Mouse (Mus musculus) hindbrain, embryonic 14.5 days (tissue): ENCODE measurements around the gene Fam20a. TPM values are rescaled to one million over a fixed set of nuclear protein-coding genes. Genes with fewer than 3 reads are reported as not detected.

ENCODE experiments used
- ATAC-seq: fragments of 200-750 bp; cut with Nextera tagmentation; 2 replicates; pipeline ENCODE4 v1.8.0; 2017; ENCODE audit warnings: moderate number of reproducible peaks, mild to moderate bottlenecking, moderate TSS enrichment, moderate library complexity; ENCODE audit not compliant: low FRiP score
- DNase-seq: peaks from one replicate; pipeline ENCODE4 v3.0.0-alpha.2; 2015; ENCODE audit warnings: low spot score
- H3K27ac ChIP-seq: fragments of 300-500 bp; sonication (generic); 2 replicates; pipeline ENCODE4 v1.5.1; 2014; ENCODE audit warnings: mild to moderate bottlenecking, moderate library complexity
- H3K27me3 ChIP-seq: fragments of 300-500 bp; sonication (generic); 2 replicates; pipeline ENCODE4 v1.6.1; 2014; ENCODE audit warnings: mild to moderate bottlenecking, low read length, mixed read lengths; ENCODE audit not compliant: control insufficient read depth, insufficient read depth
- H3K36me3 ChIP-seq: fragments of 300-500 bp; sonication (generic); replicated peaks from 2 replicates; pipeline ENCODE4 v1.6.1; 2014; ENCODE audit not compliant: control insufficient read depth, insufficient read depth
- H3K4me1 ChIP-seq: fragments of 300-500 bp; sonication (generic); replicated peaks from 2 replicates; pipeline ENCODE4 v1.6.1; 2014; ENCODE audit warnings: antibody characterized with exemption, low read length, mixed read lengths; ENCODE audit not compliant: control insufficient read depth, insufficient read depth
- H3K4me2 ChIP-seq: fragments of 300-500 bp; sonication (generic); replicated peaks from 2 replicates; pipeline ENCODE4 v1.6.1; 2014; ENCODE audit warnings: mild to moderate bottlenecking, moderate library complexity
- H3K4me3 ChIP-seq: fragments of 300-500 bp; sonication (generic); replicated peaks from 2 replicates; pipeline ENCODE4 v1.5.1; 2014; ENCODE audit warnings: mild to moderate bottlenecking, low read length
- H3K9ac ChIP-seq: fragments of 300-500 bp; sonication (generic); 2 replicates; pipeline ENCODE4 v1.6.1; 2014
- H3K9me3 ChIP-seq: fragments of 300-500 bp; sonication (generic); 2 replicates; pipeline ENCODE4 v1.6.1; 2016; ENCODE audit warnings: low read length; ENCODE audit not compliant: control insufficient read depth
- WGBS: fragments of 180-500 bp; shearing (Covaris S2); extraction: QIAGEN DNeasy Blood & Tissue Kit; methylation state at CpG from one replicate; pipeline ENCODE4 v1.1.7; 2014; 5-methylcytosine and 5-hydroxymethylcytosine counted together
- polyA plus RNA-seq: library from polyadenylated mRNA; unstranded; fragments of >200 nt; fragmentation: Nextera tagmentation; extraction: Ambion mirVana; gene quantifications from 2 replicates; pipeline ENCODE4 v1.2.1, GENCODE M21; 2014

Gene Fam20a
- 4.9 and 5.0 TPM in 2 replicates for polyA plus RNA-seq

- no peaks in the 10 kb centered on the region for H3K9me3 ChIP-seq
- 0 out of 2 replicates have a peak within 1 kb of the TSS, but pooled peaks have one; percentile 26 for H3K27ac ChIP-seq
- peaks cover 14% of the 10 kb centered on the region; the same call in 1 of the 2 replicates for H3K4me1 ChIP-seq
- DNase-seq, result no peak
- H3K4me3 ChIP-seq, result peak within 1 kb of the TSS; percentile 36
- H3K4me2 ChIP-seq, result peak within 1 kb of the TSS; percentile 93
- H3K27me3 ChIP-seq, result peaks cover 5% of the 10 kb centered on the region; the same call in 1 of the 2 replicates
- no peaks in the 10 kb centered on the region for H3K36me3 ChIP-seq
- peak; percentile 61; the same call in 1 of the 2 replicates for ATAC-seq
- 1% methylated on average over 31 of the region's 31 CpGs for WGBS
- peak within 1 kb of the TSS; percentile 48 for H3K9ac ChIP-seq
These were observed at the start of gene Fam20a for GRCm38 (mm10) chr11:109721781-109722446. Gene Fam20a (minus strand): TSS chr11:109722279.

GRCm38 (mm10) chr11:109771381-109771780 lies 49.3 kb upstream of the Fam20a start:
- H3K36me3 ChIP-seq, result no peaks in the 10 kb centered on the region
- no peak overlapping the region for H3K9ac ChIP-seq
- H3K9me3 ChIP-seq, result no peaks in the 10 kb centered on the region
- H3K27ac ChIP-seq, result no peak overlapping the region
- no peak overlapping the region for H3K4me3 ChIP-seq
- DNase-seq (no peak), ATAC-seq (no peak)
- 80% methylated on average over 1 of the region's 1 CpGs for WGBS
- H3K27me3 ChIP-seq, result no peaks in the 10 kb centered on the region
- H3K4me1 ChIP-seq, result no peaks in the 10 kb centered on the region
- no peak overlapping the region for H3K4me2 ChIP-seq

GRCm38 (mm10) chr11:109770185-109770584 lies 48.1 kb upstream of the Fam20a start:
- Histone ChIP-seq H3K9me3 (no peaks in the 10 kb centered on the region), H3K36me3 (no peaks in the 10 kb centered on the region), H3K27me3 (no peaks in the 10 kb centered on the region), H3K4me2 (no peak overlapping the region), H3K27ac (no peak overlapping the region), H3K4me1 (no peaks in the 10 kb centered on the region), H3K4me3 (no peak overlapping the region), H3K9ac (no peak overlapping the region)
- WGBS, result 77% methylated on average over 14 of the region's 14 CpGs
- ATAC-seq, result no peak
- DNase-seq, result no peak

GRCm38 (mm10) chr11:109769091-109769490 lies 47.0 kb upstream of the Fam20a start:
- 76% methylated on average over 5 of the region's 5 CpGs for WGBS
- no peaks in the 10 kb centered on the region for H3K36me3 ChIP-seq
- no peak overlapping the region for H3K9ac ChIP-seq

GRCm38 (mm10) chr11:109760063-109760462 lies 38.0 kb upstream of the Fam20a start:
- Histone ChIP-seq H3K27me3 (no peaks in the 10 kb centered on the region), H3K27ac (no peak overlapping the region), H3K4me2 (no peak overlapping the region), H3K4me3 (no peak overlapping the region), H3K4me1 (no peaks in the 10 kb centered on the region), H3K9me3 (no peaks in the 10 kb centered on the region), H3K36me3 (no peaks in the 10 kb centered on the region), H3K9ac (no peak overlapping the region)
- ATAC-seq (no peak), DNase-seq (no peak)
- WGBS, result 89% methylated on average over 7 of the region's 7 CpGs

More at GRCm38 (mm10) chr11:109769091-109769490, 47.0 kb upstream of the Fam20a start:
- Histone ChIP-seq H3K4me3 (no peak overlapping the region), H3K27ac (no peak overlapping the region), H3K27me3 (no peaks in the 10 kb centered on the region), H3K4me1 (no peaks in the 10 kb centered on the region), H3K4me2 (no peak overlapping the region), H3K9me3 (no peaks in the 10 kb centered on the region)
- no peak for ATAC-seq
- DNase-seq, result no peak

GRCm38 (mm10) chr11:109758616-109759215 lies 36.6 kb upstream of the Fam20a start:
- H3K4me1 ChIP-seq, result no peaks in the 10 kb centered on the region
- WGBS, result 96% methylated on average over 2 of the region's 2 CpGs
- DNase-seq, result no peak
- no peak overlapping the region for H3K4me2 ChIP-seq
- H3K27me3 ChIP-seq, result no peaks in the 10 kb centered on the region
- no peak overlapping the region for H3K27ac ChIP-seq
- ATAC-seq, result no peak
- no peak overlapping the region for H3K9ac ChIP-seq
- no peaks in the 10 kb centered on the region for H3K9me3 ChIP-seq
- no peak overlapping the region for H3K4me3 ChIP-seq
- no peaks in the 10 kb centered on the region for H3K36me3 ChIP-seq

- Histone ChIP-seq H3K4me2 (no peak overlapping the region), H3K27ac (no peak overlapping the region), H3K27me3 (no peaks in the 10 kb centered on the region), H3K4me3 (no peak overlapping the region), H3K36me3 (no peaks in the 10 kb centered on the region), H3K9me3 (no peaks in the 10 kb centered on the region), H3K4me1 (no peaks in the 10 kb centered on the region), H3K9ac (no peak overlapping the region)
- no peak for DNase-seq
- ATAC-seq, result no peak
- 75% methylated on average over 7 of the region's 7 CpGs for WGBS
These were observed 32.1 kb upstream of the Fam20a start for GRCm38 (mm10) chr11:109754105-109754602.

- no peak overlapping the region for H3K27ac ChIP-seq
- ATAC-seq (no peak), DNase-seq (no peak)
- H3K4me1 ChIP-seq, result no peaks in the 10 kb centered on the region
- no peaks in the 10 kb centered on the region for H3K36me3 ChIP-seq
- WGBS, result 43% methylated on average over 12 of the region's 12 CpGs
- no peak overlapping the region for H3K4me3 ChIP-seq
- H3K9ac ChIP-seq, result no peak overlapping the region
- no peaks in the 10 kb centered on the region for H3K27me3 ChIP-seq
- H3K9me3 ChIP-seq, result no peaks in the 10 kb centered on the region
- H3K4me2 ChIP-seq, result no peak overlapping the region
These were observed 29.8 kb upstream of the Fam20a start for GRCm38 (mm10) chr11:109751636-109752603.

GRCm38 (mm10) chr11:109745210-109745609 lies 23.1 kb upstream of the Fam20a start:
- no peak overlapping the region for H3K4me2 ChIP-seq
- H3K9me3 ChIP-seq, result no peaks in the 10 kb centered on the region
- DNase-seq (no peak), ATAC-seq (no peak)
- H3K4me3 ChIP-seq, result no peak overlapping the region
- no peak overlapping the region for H3K27ac ChIP-seq
- WGBS, result 82% methylated on average over 4 of the region's 4 CpGs
- H3K27me3 ChIP-seq, result no peaks in the 10 kb centered on the region
- H3K36me3 ChIP-seq, result no peaks in the 10 kb centered on the region
- no peaks in the 10 kb centered on the region for H3K4me1 ChIP-seq
- H3K9ac ChIP-seq, result no peak overlapping the region
